Mouse (Mus musculus): Measurements from ENCODE around the gene Vmn1r122.
"Not testable (repeated sequence)": the region's sequence is repeated elsewhere in the genome, so short reads cannot be mapped to it uniquely, and the experiment has no call there.

Vmn1r122 gene

GRCm38 (mm10) chr7:21134028-21134427 lies at the start of gene Vmn1r122:
TSS of gene Vmn1r122 (minus strand) at chr7:21134128.
- DNase-seq (ENCODE audit: low spot score in 2 of 2): not testable (repeated sequence)

DNA sequence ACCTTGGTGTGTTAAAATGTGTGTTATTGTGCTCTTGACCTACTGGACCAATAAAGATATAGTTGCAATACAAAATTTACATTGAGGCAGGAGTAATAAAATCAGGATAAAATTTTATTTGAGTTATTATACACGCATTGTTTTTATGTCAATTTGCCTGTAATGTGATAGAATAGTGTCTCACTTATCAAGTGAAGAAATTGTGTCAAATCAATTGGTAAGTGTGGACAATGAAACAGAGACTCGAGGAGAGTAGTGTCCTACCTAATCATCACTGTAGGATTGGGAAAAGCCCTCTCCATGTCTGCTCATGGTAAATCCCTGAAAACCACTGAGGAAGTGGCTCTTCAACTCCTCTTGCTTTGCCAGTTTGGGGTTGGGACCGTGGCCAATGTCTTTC lies 28.0 kb upstream of the Vmn1r122 start, which contains the start of gene Vmn1r123:
Gene Vmn1r123 (plus strand): TSS at position 301 of the 400 bp plus-strand sequence.
- not testable (repeated sequence) for DNase-seq (ENCODE audit: low spot score in 2 of 2)

DNA sequence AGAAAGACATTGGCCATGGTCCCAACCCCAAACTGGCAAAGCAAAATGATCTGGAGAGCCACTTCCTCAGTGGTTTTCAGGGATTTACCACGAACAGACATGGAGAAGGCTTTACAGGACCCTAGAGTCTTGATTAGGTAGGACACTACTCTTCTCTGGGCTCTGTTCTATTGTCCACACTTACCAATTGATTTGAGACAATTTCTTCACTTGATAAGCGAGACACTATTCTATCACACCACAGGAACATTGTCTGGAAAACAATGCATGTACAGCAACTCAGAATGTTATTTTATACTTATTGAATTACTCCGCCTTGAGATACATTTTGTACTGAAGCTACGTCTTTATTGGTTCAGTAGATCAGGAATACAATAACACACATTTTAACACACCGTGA lies 35.5 kb downstream of the Vmn1r122 start, which contains the start of gene Vmn1r121:
Gene Vmn1r121 (minus strand): TSS at position 101 of the 400 bp plus-strand sequence.
- not testable (repeated sequence) for DNase-seq (ENCODE audit: low spot score in 2 of 2)

Measured in frontal cortex, postnatal 36 days (tissue).